Mouse (Mus musculus): ENCODE data around the gene Chst14.

DNA sequence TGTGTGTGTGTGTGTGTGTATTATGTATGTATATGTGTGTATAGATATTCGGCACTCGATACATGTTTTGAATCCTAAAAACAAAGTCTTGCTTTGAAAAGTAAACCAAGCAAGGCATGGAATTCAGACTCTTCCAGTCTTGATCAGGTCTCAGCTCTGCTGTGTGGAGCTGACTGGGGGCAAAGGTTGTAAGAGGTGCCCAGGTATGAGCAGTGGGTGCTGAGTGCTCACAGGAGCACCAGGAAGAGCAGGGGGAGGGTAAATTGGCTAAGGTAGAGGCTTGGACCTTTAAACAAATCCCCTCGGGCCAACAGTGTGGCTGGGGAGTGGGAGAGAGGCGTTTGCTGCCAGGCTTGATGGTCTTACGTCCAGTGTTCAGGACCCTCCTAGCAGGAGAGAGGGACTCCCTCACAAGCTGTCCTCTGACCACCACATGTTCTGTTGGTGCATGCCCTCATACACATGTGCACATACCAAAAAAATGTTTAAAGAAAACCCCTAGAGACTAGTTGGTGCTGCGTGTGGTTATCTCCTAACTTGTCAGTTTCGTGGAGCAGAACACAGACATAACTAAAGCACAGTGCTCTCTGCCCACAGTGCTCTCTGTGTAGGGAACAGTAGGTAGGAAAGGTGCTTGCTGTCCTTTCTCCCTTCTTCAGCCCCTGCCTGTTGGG, 15.6 kb upstream of the Chst14 start:
- no peak for TF ChIP-seq GATA1 (IDR thresholded peaks at IDR 0.05; ENCODE audit: borderline replicate concordance, low read length)
- no peak for TF ChIP-seq FLI1 (IDR thresholded peaks at IDR 0.05; ENCODE audit: low read length)
